Mouse (Mus musculus): ENCODE measurements at regions not wholly inside any gene's neighbourhood (a gene's known extent, or its start where the extent isn't known, plus 50 kb on each side); places are given as distances from the start of the nearest gene placed in this dataset.

DNA sequence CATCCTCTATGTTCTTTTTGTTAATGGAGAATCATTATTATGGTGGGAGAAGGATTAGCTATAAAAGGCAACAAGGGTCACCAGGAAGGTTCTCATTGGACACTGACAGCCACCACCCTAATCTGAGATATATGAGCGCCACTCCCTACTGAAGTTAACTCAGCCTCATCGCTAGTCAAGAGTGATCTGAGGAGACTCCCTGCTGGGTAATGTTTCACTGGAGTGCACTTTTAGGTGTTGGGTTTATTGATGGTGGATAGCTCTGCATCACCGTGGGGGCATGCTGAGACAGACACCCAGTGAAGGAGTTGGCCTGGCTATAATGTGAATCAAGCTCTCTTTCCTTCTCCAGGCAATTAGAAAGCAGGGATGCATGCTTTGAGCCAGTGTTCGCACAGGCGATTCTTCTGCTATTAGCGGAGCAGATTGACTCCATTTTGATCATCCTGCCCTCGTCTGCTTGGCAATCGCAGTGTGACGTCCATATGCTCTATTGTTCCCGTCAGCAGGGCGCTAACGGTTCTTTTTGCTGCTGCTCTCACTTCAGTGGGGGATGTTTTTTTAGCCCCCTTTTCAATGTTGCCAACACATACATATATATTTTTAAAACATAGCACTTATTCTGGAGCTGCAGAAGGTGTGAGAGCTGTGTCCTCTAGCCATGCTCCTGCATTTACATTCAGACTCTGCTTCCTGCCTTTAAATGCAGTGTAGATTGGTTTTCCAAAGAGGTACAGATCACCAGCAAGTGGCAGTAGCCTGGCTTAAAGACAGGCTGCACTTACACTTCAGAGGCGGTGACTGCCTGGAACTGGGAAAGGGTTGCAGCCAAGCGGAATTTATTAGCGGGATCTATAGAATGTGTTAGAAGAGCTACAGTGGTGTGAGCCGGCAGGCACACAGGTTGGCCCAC, 263.9 kb upstream of the Dph6 start:
- no peaks in the 10 kb centered on the region for H3K27me3 ChIP-seq
- no peaks in the 10 kb centered on the region for H3K36me3 ChIP-seq (ENCODE audit: poor library complexity, severe bottlenecking)
- 0 out of 2 replicates have a peak, but pooled peaks cover 10% of the 10 kb centered on the region for H3K4me1 ChIP-seq
- H3K27ac ChIP-seq: peak overlapping the region; percentile 40
- H3K4me2 ChIP-seq: 0 out of 2 replicates have a peak overlapping the region, but pooled peaks have one; percentile 0
- WGBS: 51% methylated on average over 16 of the region's 16 CpGs
- H3K4me3 ChIP-seq: no peak overlapping the region
- no peaks in the 10 kb centered on the region for H3K9me3 ChIP-seq (replicated peaks)
- no peak overlapping the region for H3K9ac ChIP-seq
- ATAC-seq: peak; percentile 91

DNA sequence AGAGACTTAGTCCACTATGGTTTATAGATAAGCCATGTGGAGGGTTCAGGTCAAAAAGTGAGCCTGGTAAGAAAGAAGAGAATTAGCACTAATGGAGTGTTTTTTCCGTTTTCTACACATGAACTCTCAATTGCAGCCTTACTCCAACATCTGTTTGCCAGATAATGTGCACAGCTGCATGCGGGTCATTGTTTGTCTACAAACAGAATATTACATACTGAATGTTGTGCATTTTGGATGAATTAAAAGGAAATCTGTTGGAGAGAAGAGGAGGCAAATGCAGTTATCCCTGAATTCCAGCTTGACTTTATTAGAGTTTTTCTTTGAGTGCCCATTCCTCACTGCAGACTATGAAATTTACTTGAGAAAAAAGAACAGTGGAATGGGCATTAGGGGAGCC, 269.1 kb upstream of the Dph6 start:
- no peaks in the 10 kb centered on the region for H3K9me3 ChIP-seq (replicated peaks)
- H3K36me3 ChIP-seq (ENCODE audit: poor library complexity, severe bottlenecking): no peaks in the 10 kb centered on the region

DNA sequence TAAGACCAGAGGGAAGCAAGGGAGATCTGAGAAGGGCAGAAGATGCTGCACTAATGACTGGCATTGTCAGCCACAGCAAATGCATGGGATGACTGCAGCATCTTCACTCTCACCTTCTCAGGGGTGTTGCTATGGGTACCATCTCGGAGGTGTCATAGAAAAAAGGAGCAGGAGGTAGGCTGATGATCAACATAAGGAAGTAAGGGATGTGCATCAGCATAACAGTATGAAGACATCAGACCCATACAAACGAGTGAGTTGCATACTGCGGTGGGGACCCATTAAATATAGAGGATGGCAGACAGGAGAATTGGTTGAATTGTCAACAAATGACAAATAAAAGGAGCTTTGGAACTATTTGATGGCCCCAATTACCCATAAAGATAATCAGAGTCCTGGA, 280.7 kb upstream of the Dph6 start:
- Histone ChIP-seq H3K9me3 (replicated peaks) (no peaks in the 10 kb centered on the region), H3K4me3 (no peak overlapping the region), H3K27me3 (no peaks in the 10 kb centered on the region), H3K36me3 (ENCODE audit: poor library complexity, severe bottlenecking) (no peaks in the 10 kb centered on the region), H3K27ac (no peak overlapping the region), H3K4me1 (peaks cover 6% of the 10 kb centered on the region), H3K4me2 (no peak overlapping the region), H3K9ac (no peak overlapping the region)
- 77% methylated on average over 3 of the region's 3 CpGs for WGBS
- ATAC-seq: no peak

More for the DNA sequence above, 269.1 kb upstream of the Dph6 start:
- no peak for ATAC-seq
- H3K4me3 ChIP-seq: no peak overlapping the region
- H3K4me2 ChIP-seq: no peak overlapping the region
- H3K4me1 ChIP-seq: 0 out of 2 replicates have a peak, but pooled peaks cover 6% of the 10 kb centered on the region
- H3K9ac ChIP-seq: no peak overlapping the region
- no peaks in the 10 kb centered on the region for H3K27me3 ChIP-seq
- no peak overlapping the region for H3K27ac ChIP-seq
- 81% methylated on average over 2 of the region's 2 CpGs for WGBS

DNA sequence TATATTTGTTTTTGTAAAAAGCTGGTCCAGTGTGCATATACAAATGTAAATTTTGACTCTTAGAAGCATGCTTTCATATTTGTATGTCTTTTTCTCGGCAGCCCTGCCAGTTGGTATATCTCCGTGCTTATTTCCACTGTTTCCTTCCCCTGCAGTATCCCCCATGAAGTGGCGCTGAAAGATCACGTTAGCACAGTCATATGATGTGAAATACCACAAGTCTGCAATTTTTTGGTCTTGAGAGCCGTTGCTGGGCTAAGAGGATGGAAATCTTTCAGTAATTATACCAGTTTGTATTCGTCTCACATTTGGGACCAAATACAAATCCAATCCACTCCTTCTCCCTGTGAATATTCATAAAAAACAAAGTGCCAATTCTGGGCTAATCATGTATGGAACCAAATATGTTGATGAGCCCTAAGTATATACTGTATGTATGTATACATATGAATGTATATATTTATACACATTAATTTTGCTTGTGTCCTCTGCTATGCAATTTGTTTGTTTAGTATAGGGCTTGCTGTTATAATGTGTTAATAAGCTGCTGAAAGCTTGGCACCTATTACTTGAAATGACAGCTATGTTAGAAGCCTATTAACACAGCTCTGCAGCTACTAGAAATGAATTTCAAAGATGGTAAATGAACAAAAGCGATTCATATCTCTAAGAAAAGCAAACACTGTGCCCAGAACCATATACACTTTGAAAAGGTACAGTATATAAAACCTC, 283.8 kb upstream of the Dph6 start:
- Histone ChIP-seq H3K36me3 (ENCODE audit: poor library complexity, severe bottlenecking) (no peaks in the 10 kb centered on the region), H3K9me3 (replicated peaks) (no peaks in the 10 kb centered on the region), H3K9ac (no peak overlapping the region), H3K27ac (no peak overlapping the region), H3K4me1 (peaks cover 6% of the 10 kb centered on the region), H3K27me3 (no peaks in the 10 kb centered on the region), H3K4me3 (no peak overlapping the region), H3K4me2 (no peak overlapping the region)
- 57% methylated on average over 7 of the region's 7 CpGs for WGBS
- peak; percentile 72 for ATAC-seq

DNA sequence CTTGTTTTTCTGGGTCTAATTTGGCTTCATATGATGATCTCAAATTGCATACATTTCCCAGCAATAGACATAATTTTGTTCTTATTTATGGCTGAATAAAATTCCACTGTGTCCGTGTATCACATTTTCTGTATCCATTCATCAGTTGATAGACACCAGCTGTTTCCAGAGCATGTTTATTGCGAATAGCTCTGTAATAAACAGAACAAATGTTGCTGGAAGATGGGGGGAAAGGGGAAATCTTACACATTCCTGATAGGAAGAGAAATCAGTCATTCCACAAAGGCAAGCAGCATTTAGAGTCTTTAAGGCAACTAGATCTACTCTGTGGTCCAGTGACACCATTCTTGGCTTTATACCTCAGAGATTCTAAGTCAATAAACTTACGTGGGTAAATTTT, 311.3 kb upstream of the Dph6 start:
- Histone ChIP-seq H3K36me3 (ENCODE audit: poor library complexity, severe bottlenecking) (no peaks in the 10 kb centered on the region), H3K27ac (no peak overlapping the region), H3K9ac (no peak overlapping the region), H3K9me3 (replicated peaks) (no peaks in the 10 kb centered on the region), H3K4me2 (no peak overlapping the region), H3K4me3 (no peak overlapping the region), H3K27me3 (no peaks in the 10 kb centered on the region), H3K4me1 (no peaks in the 10 kb centered on the region)
- ATAC-seq: no peak
- WGBS: 91% methylated on average over 3 of the region's 3 CpGs

DNA sequence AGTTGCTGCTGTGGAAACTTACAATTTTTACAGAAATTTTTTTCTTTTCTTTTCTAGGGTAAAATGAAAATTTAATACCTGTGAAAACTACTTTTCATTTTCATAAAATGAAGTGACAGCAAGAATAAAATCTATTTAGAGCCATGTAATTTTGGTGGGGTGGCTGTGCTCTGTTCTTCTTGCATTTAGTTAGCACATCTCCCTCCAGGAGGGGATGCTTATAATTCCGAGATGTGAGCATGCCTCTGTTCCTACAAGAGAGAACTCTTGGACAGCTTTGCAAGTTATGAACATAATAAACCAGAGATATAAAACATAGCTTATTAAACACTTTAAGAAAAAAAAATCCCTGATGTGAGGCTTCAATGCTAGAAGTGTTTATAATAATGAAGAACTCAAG, 313.9 kb upstream of the Dph6 start:
- Histone ChIP-seq H3K9ac (no peak overlapping the region), H3K4me3 (no peak overlapping the region), H3K27ac (no peak overlapping the region), H3K36me3 (ENCODE audit: poor library complexity, severe bottlenecking) (no peaks in the 10 kb centered on the region), H3K4me2 (no peak overlapping the region), H3K9me3 (replicated peaks) (no peaks in the 10 kb centered on the region), H3K27me3 (no peaks in the 10 kb centered on the region), H3K4me1 (no peaks in the 10 kb centered on the region)
- WGBS: 63% methylated on average over 1 of the region's 1 CpGs
- ATAC-seq: no peak

DNA sequence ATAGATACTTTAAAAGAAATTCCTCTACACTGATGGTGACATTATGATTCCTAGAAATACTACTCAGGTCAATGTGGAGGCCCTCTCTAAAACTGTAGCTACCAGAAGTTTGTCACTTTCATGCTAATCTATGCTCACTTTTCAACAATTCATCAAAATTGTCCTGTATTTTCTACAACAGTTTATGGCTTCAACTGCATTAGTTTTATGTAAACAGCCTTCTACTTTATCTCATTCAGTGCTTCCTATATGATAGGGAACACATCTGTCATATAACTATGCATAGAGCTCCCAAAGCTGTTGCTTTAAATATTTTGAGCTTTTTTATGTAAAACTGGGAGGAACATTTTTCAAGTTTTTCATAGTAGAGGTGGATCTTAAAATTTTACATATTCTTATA, 338.7 kb upstream of the Dph6 start:
- H3K4me1 ChIP-seq: no peaks in the 10 kb centered on the region
- no peak for ATAC-seq
- no peaks in the 10 kb centered on the region for H3K27me3 ChIP-seq
- no peaks in the 10 kb centered on the region; the same call in 1 of the 2 replicates for H3K9me3 ChIP-seq (replicated peaks)
- H3K4me2 ChIP-seq: no peak overlapping the region
- no peaks in the 10 kb centered on the region for H3K36me3 ChIP-seq (ENCODE audit: poor library complexity, severe bottlenecking)
- no peak overlapping the region for H3K9ac ChIP-seq
- no peak overlapping the region for H3K4me3 ChIP-seq
- H3K27ac ChIP-seq: no peak overlapping the region

DNA sequence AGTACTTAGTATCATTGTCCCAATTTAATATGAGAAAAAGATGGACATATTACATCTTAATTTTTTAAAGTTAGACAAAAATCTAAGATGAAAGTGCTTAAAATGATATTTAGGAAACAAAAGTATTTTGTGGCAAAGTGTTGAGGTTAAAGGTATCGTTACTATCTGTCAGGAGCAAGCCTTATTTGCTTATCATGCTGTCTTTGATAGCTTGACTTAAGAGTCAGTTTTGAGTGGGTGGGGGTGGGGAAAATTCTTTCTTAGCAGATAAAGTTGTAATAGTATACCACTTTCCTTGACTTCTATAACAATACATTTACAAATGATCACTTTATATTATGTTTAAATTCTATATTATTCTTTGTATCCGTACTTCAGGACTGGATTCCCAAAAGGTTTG, 339.1 kb upstream of the Dph6 start:
- no peak overlapping the region for H3K9ac ChIP-seq
- WGBS: 96% methylated on average over 2 of the region's 2 CpGs
- H3K9me3 ChIP-seq (replicated peaks): no peaks in the 10 kb centered on the region; the same call in 1 of the 2 replicates

DNA sequence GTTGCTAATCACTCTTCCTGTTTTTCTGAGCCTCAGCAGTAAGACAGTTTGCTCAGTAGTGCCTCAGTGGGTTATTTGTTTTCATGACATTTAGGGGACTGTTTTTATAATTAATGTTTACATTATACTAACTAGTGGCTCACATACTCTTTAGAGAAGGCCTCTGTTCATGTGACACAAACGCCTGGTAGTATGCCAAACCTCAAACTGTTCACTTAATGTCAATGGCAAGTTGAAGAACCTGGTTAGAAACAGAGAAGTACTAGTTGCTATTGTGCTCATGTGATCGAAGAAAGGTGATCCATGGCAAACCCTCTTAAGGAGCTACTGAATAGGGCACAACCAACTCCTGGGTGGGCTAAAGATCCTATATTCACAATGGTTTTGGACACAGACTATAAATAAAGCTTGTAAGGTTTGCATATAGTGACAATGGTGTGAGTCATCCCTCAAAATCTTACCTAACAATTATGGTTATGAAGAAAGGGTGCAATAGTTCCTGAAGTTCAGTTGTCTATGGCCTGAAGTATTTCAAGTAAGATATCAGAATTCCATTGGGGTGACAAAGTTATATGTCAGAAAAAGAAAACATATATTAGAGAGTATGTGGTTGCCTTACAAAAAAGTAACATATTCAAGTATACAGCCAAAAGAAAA, 340.1 kb upstream of the Dph6 start:
- Histone ChIP-seq H3K27me3 (no peaks in the 10 kb centered on the region), H3K4me1 (no peaks in the 10 kb centered on the region), H3K4me3 (no peak overlapping the region), H3K4me2 (no peak overlapping the region), H3K9me3 (replicated peaks) (no peaks in the 10 kb centered on the region; the same call in 1 of the 2 replicates), H3K9ac (no peak overlapping the region), H3K27ac (no peak overlapping the region), H3K36me3 (ENCODE audit: poor library complexity, severe bottlenecking) (no peaks in the 10 kb centered on the region)
- WGBS: 78% methylated on average over 2 of the region's 2 CpGs
- ATAC-seq: no peak

More for the DNA sequence above, 339.1 kb upstream of the Dph6 start:
- no peak overlapping the region for H3K4me2 ChIP-seq
- no peaks in the 10 kb centered on the region for H3K36me3 ChIP-seq (ENCODE audit: poor library complexity, severe bottlenecking)
- no peak overlapping the region for H3K4me3 ChIP-seq
- H3K27me3 ChIP-seq: no peaks in the 10 kb centered on the region
- H3K27ac ChIP-seq: no peak overlapping the region
- ATAC-seq: no peak
- H3K4me1 ChIP-seq: no peaks in the 10 kb centered on the region

DNA sequence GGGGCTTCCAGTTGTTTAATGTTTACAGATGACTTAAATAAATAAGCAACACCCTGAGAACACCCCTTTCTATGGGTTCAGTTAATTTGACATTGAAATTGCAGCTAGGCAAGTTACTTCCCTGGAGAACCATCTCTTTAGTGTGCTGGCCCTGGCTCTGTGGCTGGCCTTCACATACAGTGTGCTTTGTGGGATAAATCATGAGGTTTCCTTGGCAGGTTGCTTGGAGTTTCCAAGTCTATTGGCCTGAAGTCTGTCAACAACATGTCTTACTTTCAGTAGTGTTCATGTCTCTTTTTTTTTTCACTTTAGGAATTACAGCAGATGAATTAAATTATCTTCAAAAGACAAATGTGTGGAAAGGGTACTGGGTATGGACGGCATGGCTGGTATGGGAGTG, 359.2 kb upstream of the Dph6 start:
- no peaks in the 10 kb centered on the region for H3K4me1 ChIP-seq
- no peak for ATAC-seq
- no peak overlapping the region for H3K9ac ChIP-seq
- H3K4me2 ChIP-seq: no peak overlapping the region
- no peak overlapping the region for H3K4me3 ChIP-seq
- peaks cover 2% of the 10 kb centered on the region; the same call in 1 of the 2 replicates for H3K9me3 ChIP-seq (replicated peaks)
- no peaks in the 10 kb centered on the region for H3K36me3 ChIP-seq (ENCODE audit: poor library complexity, severe bottlenecking)
- 98% methylated on average over 1 of the region's 1 CpGs for WGBS
- no peaks in the 10 kb centered on the region for H3K27me3 ChIP-seq
- H3K27ac ChIP-seq: no peak overlapping the region

DNA sequence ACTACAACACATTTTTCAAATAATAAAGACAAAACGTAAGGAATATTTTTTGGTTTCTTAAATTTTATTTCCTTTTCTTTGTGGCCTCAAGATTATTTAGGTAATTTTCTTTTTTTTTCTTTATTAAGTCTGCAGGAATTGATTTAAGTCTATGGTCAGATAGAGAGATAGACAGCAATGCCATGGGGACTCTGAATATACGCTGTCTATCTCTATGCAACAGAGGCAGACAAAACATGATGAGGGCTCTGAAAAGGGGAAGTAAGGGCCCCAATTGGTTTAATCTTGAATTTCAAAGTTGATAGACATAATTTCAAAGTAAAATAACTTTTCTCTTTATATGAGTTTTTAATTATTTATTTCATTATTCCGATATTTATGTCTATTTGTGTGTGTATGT, 372.0 kb upstream of the Dph6 start:
- Histone ChIP-seq H3K9ac (no peak overlapping the region), H3K27ac (no peak overlapping the region), H3K4me2 (no peak overlapping the region), H3K36me3 (ENCODE audit: poor library complexity, severe bottlenecking) (no peaks in the 10 kb centered on the region), H3K27me3 (no peaks in the 10 kb centered on the region), H3K4me1 (0 out of 2 replicates have a peak, but pooled peaks cover 7% of the 10 kb centered on the region), H3K4me3 (no peak overlapping the region), H3K9me3 (replicated peaks) (no peaks in the 10 kb centered on the region)
- no peak for ATAC-seq
- WGBS: 96% methylated on average over 3 of the region's 3 CpGs

DNA sequence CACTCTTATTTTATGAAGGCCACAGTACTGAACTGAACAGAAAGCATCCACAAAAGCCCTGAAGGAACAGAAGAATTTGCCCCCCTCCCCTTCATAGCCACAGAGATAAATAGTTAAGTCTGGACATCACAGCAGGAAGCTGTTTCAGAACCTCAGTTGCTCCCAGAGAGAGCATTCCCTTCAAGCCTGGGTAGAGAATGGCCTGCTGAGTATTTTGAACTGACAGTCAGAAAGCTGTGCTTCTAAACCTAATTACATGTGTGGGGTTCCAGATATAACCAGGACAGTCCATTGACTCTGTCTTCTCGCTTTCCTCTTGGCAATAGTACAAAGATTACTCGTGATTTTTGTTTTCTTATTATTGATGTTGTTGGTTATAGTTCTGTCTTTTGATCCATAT, 376.4 kb upstream of the Dph6 start:
- Histone ChIP-seq H3K36me3 (ENCODE audit: poor library complexity, severe bottlenecking) (no peaks in the 10 kb centered on the region), H3K4me2 (no peak overlapping the region), H3K27ac (no peak overlapping the region), H3K4me3 (no peak overlapping the region), H3K9ac (no peak overlapping the region), H3K4me1 (0 out of 2 replicates have a peak, but pooled peaks cover 7% of the 10 kb centered on the region), H3K9me3 (replicated peaks) (no peaks in the 10 kb centered on the region), H3K27me3 (no peaks in the 10 kb centered on the region)
- ATAC-seq: no peak
- 38% methylated on average over 2 of the region's 2 CpGs for WGBS
